20 mouse cellular contexts compared by ENCODE assay signal in genomic region chr5:66760747-66761146, GRCm38 (mm10). TPM values are rescaled to one million over a fixed set of nuclear protein-coding genes. Genes with fewer than 3 reads are reported as not detected.
A peak's percentile ranks its signal among the peaks of the same experiment; 100 is the strongest.
DNase-seq lines count a peak whose midpoint lies in the region; ATAC-seq and TF ChIP-seq lines count a peak whose summit lies in the region.
"Had no signal": no experiment of that assay in that cellular context is flagged by ENCODE, and none has a peak within 500 bp of the region (broad histone marks: within the 10 kb centered on the region; RNA-seq: fewer than 3 reads in every experiment).

No protein-coding gene starts in this region.

- H3K4me1 ChIP-seq in heart, embryonic 11.5 days (ENCODE audit: control insufficient read depth, insufficient read depth, low read length), result no peaks in the 10 kb centered on the region
- no peaks in the 10 kb centered on the region for H3K4me1 ChIP-seq in lung, adult 2 months (ENCODE audit: control insufficient read depth, insufficient read depth, low read length)
- H3K4me1 ChIP-seq: intestine, embryonic 15.5 days had no signal

- no peak overlapping the region for H3K9ac ChIP-seq in heart, embryonic 11.5 days (ENCODE audit: low read depth, low read length)
- H3K9ac ChIP-seq: hindbrain, embryonic 13.5 days; intestine, embryonic 15.5 days; limb, embryonic 15.5 days; midbrain, embryonic 15.5 days; neural tube, embryonic 12.5 days had no signal

- no peaks in the 10 kb centered on the region for H3K9me3 ChIP-seq in heart, embryonic 11.5 days (replicated peaks; ENCODE audit: control insufficient read depth, low read length)
- H3K9me3 ChIP-seq: hindbrain, embryonic 13.5 days; intestine, embryonic 15.5 days; limb, embryonic 15.5 days; midbrain, embryonic 15.5 days; neural tube, embryonic 12.5 days had no signal

- TF ChIP-seq POLR2A in lung, adult 2 months (IDR thresholded peaks at IDR 0.05; ENCODE audit: borderline replicate concordance, extremely low read depth, low read depth, low read length), result no peak

- no peak overlapping the region for H3K4me3 ChIP-seq in heart, embryonic 11.5 days (ENCODE audit: low read depth, low read length)
- peak overlapping the region; percentile 54 for H3K4me3 ChIP-seq in gastrocnemius, adult 2 months
- no peak overlapping the region for H3K4me3 ChIP-seq in lung, adult 2 months (replicated peaks; ENCODE audit: extremely low read depth, low read depth, low read length)
- H3K4me3 ChIP-seq: erythroblast, embryonic 14.5 days; hindbrain, embryonic 13.5 days; intestine, embryonic 15.5 days; limb, embryonic 15.5 days; midbrain, embryonic 15.5 days; neural tube, embryonic 12.5 days had no signal

- H3K36me3 ChIP-seq in heart, embryonic 11.5 days (ENCODE audit: control insufficient read depth, insufficient read depth, low read length), result no peaks in the 10 kb centered on the region
- H3K36me3 ChIP-seq: hindbrain, embryonic 13.5 days; intestine, embryonic 15.5 days; limb, embryonic 15.5 days; midbrain, embryonic 15.5 days; neural tube, embryonic 12.5 days had no signal

- intact Hi-C loops in gastrocnemius, adult 2 months (cut with DNase I), result loop anchor here (2.0 kb wide), 1 partner anchor 14 kb away; no protein-coding TSS in a partner anchor
- intact Hi-C loops in heart, postnatal 14 days (cut with DNase I), result loop anchor here (5.0 kb wide), 1 partner anchor 82 kb away; no protein-coding TSS in a partner anchor

- peak; percentile 29 to 33 for DNase-seq in cerebellum, adult 18-20 months
- DNase-seq in cerebellum, adult 11 months, result no peak
- DNase-seq in heart, adult 9 months (ENCODE audit: low spot score in 2 of 2), result peak; percentile 45 to 52
- DNase-seq in gastrocnemius, adult 2 months, result peak; percentile 83
- peak; percentile 37 to 48 for DNase-seq in heart, postnatal 14 days
- DNase-seq in lung, adult 2 months, result no peak
- no peak for DNase-seq in urinary bladder, adult 2 months (ENCODE audit: low spot score)
- DNase-seq: adrenal gland, postnatal 25 days; kidney, postnatal 14 days; lung, adult 18-20 months had no signal

- H3K4me2 ChIP-seq in heart, embryonic 11.5 days, result no peak overlapping the region
- H3K4me2 ChIP-seq: hindbrain, embryonic 13.5 days; intestine, embryonic 15.5 days; limb, embryonic 15.5 days; midbrain, embryonic 15.5 days; neural tube, embryonic 12.5 days had no signal

- no peak for ATAC-seq in heart, embryonic 11.5 days (replicated peaks; ENCODE audit: insufficient number of reproducible peaks, low FRiP score, low TSS enrichment)
- ATAC-seq: activated CD4-positive, CD25-positive, alpha-beta regulatory T cell, adult 4 months; forebrain, embryonic 16.5 days; intestine, embryonic 15.5 days; midbrain, embryonic 15.5 days had no signal

- TF ChIP-seq CTCF in gastrocnemius, adult 2 months (IDR thresholded peaks at IDR 0.05), result no peak
- TF ChIP-seq CTCF in lung, adult 2 months (IDR thresholded peaks at IDR 0.05; ENCODE audit: insufficient read depth, low read length), result no peak

- H3K27me3 ChIP-seq in heart, embryonic 11.5 days (ENCODE audit: control insufficient read depth, insufficient read depth, low read length), result peaks cover 14% of the 10 kb centered on the region
- H3K27me3 ChIP-seq: hindbrain, embryonic 13.5 days; intestine, embryonic 15.5 days; limb, embryonic 15.5 days; midbrain, embryonic 15.5 days; neural tube, embryonic 12.5 days had no signal

- 61% methylated on average over 10 of the region's 10 CpGs for WGBS in heart, embryonic 11.5 days (ENCODE audit: insufficient replicate concordance)
- 82% methylated on average over 10 of the region's 10 CpGs for WGBS in lung, adult 2 months

- no peak overlapping the region for H3K27ac ChIP-seq in heart, embryonic 11.5 days (ENCODE audit: low read depth, low read length)
- H3K27ac ChIP-seq in gastrocnemius, adult 2 months, result peak overlapping the region; percentile 88
- H3K27ac ChIP-seq: hindbrain, embryonic 13.5 days; intestine, embryonic 15.5 days; limb, embryonic 15.5 days; midbrain, embryonic 15.5 days; neural tube, embryonic 12.5 days had no signal

RNA-seq across cellular contexts. Expression of gene Limch1, which starts 15.1 kb away (rescaled TPM):
- polyA plus RNA-seq in heart, embryonic 11.5 days (2014; fragmentation: Nextera tagmentation; extraction: Ambion mirVana), result 28.2 and 32.8 TPM in 2 replicates
- total RNA-seq in gastrocnemius, adult 2 months (2021), result 100 to 1,000 TPM; 106 to 139 TPM
- total RNA-seq in heart, postnatal 14 days (2021), result 100 to 1,000 TPM; 189 to 196 TPM
- 156 and 242 TPM in 2 replicates for polyA plus RNA-seq in lung, adult 2 months (2012; rRNA removed)
- polyA plus RNA-seq in urinary bladder, adult 2 months (2012; rRNA removed), result 4.2 and 7.3 TPM in 2 replicates
- total RNA-seq: megakaryocyte progenitor cell, adult 5-6 weeks had no signal
- polyA plus RNA-seq: erythroblast, embryonic 14.5 days had no signal

Comparison
In these comparisons a context has a peak if more than half of its experiments do, and no peak if none do; other contexts are left out.
1. DNase-seq: peak in cerebellum, adult 18-20 months (2 of 2), heart, adult 9 months (2 of 2), gastrocnemius, adult 2 months (single experiment) and heart, postnatal 14 days (2 of 2); none in cerebellum, adult 11 months (single experiment), lung, adult 2 months (single experiment) and urinary bladder, adult 2 months (single experiment).